Mouse (Mus musculus) embryonic facial prominence, embryonic 15.5 days (tissue): ENCODE measurements at regions not wholly inside any gene's neighbourhood (a gene's known extent, or its start where the extent isn't known, plus 50 kb on each side); places are given as distances from the start of the nearest gene placed in this dataset.
"Not testable (repeated sequence)": the region's sequence is repeated elsewhere in the genome, so short reads cannot be mapped to it uniquely, and the experiment has no call there.

ENCODE experiments used
- ATAC-seq: fragments of 200-750 bp; cut with Nextera tagmentation; 2 replicates; pipeline ENCODE4 v1.8.0; 2017; ENCODE audit warnings: low read depth, moderate TSS enrichment; ENCODE audit not compliant: insufficient number of reproducible peaks, low FRiP score, low TSS enrichment
- H3K27ac ChIP-seq: fragments of 300-500 bp; sonication (generic); replicated peaks from 2 replicates; pipeline ENCODE4 v1.5.1; 2015; ENCODE audit warnings: mild to moderate bottlenecking, inconsistent platforms
- H3K27me3 ChIP-seq: fragments of 300-500 bp; sonication (generic); 2 replicates; pipeline ENCODE4 v1.6.1; 2015; ENCODE audit warnings: inconsistent platforms
- H3K36me3 ChIP-seq: fragments of 300-500 bp; sonication (generic); 2 replicates; pipeline ENCODE4 v1.6.1; 2015; ENCODE audit warnings: mild to moderate bottlenecking, inconsistent platforms
- H3K4me1 ChIP-seq: fragments of 300-500 bp; sonication (generic); 2 replicates; pipeline ENCODE4 v1.6.1; 2015; ENCODE audit warnings: inconsistent platforms
- H3K4me2 ChIP-seq: fragments of 300-500 bp; sonication (generic); replicated peaks from 2 replicates; pipeline ENCODE4 v1.6.1; 2015; ENCODE audit warnings: mild to moderate bottlenecking, inconsistent platforms
- H3K4me3 ChIP-seq: fragments of 300-500 bp; sonication (generic); replicated peaks from 2 replicates; pipeline ENCODE4 v1.5.1; 2015; ENCODE audit warnings: mild to moderate bottlenecking, inconsistent platforms
- H3K9ac ChIP-seq: fragments of 300-500 bp; sonication (generic); 2 replicates; pipeline ENCODE4 v1.6.1; 2015; ENCODE audit warnings: inconsistent platforms
- H3K9me3 ChIP-seq: fragments of 300-500 bp; sonication (generic); replicated peaks from 2 replicates; pipeline ENCODE4 v1.6.1; 2016; ENCODE audit warnings: inconsistent platforms
- WGBS: fragments of 180-500 bp; shearing (Covaris S2); methylation state at CpG from one replicate; pipeline ENCODE4 v1.1.7; 2015; 5-methylcytosine and 5-hydroxymethylcytosine counted together

DNA sequence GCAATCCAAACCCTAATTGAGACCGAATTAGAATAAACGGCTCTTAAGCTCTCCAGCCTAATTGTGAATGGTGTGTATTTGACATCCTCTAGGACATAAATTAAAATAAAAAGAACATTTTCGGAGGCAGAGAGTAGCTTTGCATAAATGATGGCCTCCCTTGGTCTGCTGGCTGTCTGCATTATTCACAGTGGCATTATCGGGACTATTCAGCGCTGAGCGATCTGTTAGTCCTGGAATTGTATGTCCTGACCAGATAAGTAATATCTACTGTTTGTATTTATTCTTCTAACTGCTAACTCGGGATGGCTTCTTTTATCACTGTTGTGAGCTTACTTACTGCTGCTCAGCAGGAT is 299.6 kb downstream of the Chl1 start:
- Histone ChIP-seq H3K27ac (no peak overlapping the region), H3K9me3 (no peaks in the 10 kb centered on the region), H3K4me2 (0 out of 2 replicates have a peak overlapping the region, but pooled peaks have one; percentile 8), H3K27me3 (no peaks in the 10 kb centered on the region), H3K4me3 (no peak overlapping the region), H3K9ac (no peak overlapping the region), H3K36me3 (no peaks in the 10 kb centered on the region), H3K4me1 (0 out of 2 replicates have a peak, but pooled peaks cover 6% of the 10 kb centered on the region)
- WGBS: 18% methylated on average over 7 of the region's 7 CpGs
- ATAC-seq: no peak

GRCm38 (mm10) chr6:103810342-103811001 is 300.1 kb downstream of the Chl1 start:
- H3K4me3 ChIP-seq: no peak overlapping the region
- 3% methylated on average over 13 of the region's 13 CpGs for WGBS
- H3K9ac ChIP-seq: no peak overlapping the region
- H3K4me1 ChIP-seq: 0 out of 2 replicates have a peak, but pooled peaks cover 6% of the 10 kb centered on the region
- H3K27me3 ChIP-seq: no peaks in the 10 kb centered on the region
- H3K36me3 ChIP-seq: no peaks in the 10 kb centered on the region
- H3K9me3 ChIP-seq: no peaks in the 10 kb centered on the region
- H3K27ac ChIP-seq: no peak overlapping the region
- 0 out of 2 replicates have a peak overlapping the region, but pooled peaks have one; percentile 8 for H3K4me2 ChIP-seq
- ATAC-seq: no peak

DNA sequence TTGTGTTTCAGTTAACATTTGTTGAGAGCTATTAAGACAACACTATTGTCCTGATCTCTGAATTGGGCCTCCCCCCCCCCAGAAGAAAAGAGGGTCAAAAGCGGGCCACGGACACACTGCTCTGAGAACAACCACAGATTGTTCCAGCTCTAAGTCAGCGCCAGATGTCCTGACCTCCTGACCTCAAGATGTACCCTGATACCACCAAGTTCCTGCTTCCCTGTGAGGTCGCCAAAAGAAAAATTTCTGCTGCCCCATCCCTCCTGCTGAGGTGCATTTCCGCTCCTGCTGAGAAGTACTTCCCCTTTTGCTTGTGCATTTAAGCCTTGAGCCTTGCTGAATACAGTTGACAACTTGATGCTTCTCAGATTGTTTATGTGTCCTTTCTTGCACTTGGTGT is 306.0 kb downstream of the Chl1 start:
- not testable (repeated sequence) for H3K36me3 ChIP-seq, H3K4me2 ChIP-seq, H3K9me3 ChIP-seq, H3K9ac ChIP-seq, H3K27ac ChIP-seq, ATAC-seq, H3K27me3 ChIP-seq, H3K4me3 ChIP-seq, H3K4me1 ChIP-seq
- WGBS: 55% methylated on average over 5 of the region's 5 CpGs

DNA sequence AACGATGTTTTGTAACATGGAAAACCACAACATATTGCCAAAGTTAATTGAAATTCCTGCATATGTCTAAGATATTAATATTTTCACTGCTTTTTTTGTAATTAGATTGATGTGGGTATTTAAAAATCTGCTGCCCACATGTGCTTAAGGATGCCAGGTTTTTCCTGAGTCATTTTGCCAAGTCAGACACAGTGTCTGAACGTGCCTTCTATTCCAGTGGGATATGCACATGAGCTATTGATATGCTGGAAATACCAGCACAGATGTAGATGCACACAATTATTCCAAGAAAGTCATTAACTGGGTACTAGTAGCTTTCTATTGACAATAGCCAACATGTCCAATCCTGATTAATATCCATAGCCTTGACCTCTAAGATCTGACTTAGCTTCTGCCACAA is 315.7 kb downstream of the Chl1 start:
- Histone ChIP-seq H3K4me1 (no peaks in the 10 kb centered on the region), H3K27ac (no peak overlapping the region), H3K27me3 (no peaks in the 10 kb centered on the region), H3K9ac (no peak overlapping the region), H3K4me2 (no peak overlapping the region), H3K9me3 (no peaks in the 10 kb centered on the region), H3K36me3 (no peaks in the 10 kb centered on the region), H3K4me3 (no peak overlapping the region)
- ATAC-seq: no peak
- 48% methylated on average over 2 of the region's 2 CpGs for WGBS

GRCm38 (mm10) chr6:103827623-103828022 is 317.2 kb downstream of the Chl1 start:
- WGBS: 88% methylated on average over 3 of the region's 3 CpGs
- no peak overlapping the region for H3K27ac ChIP-seq
- no peak overlapping the region for H3K4me2 ChIP-seq
- H3K9me3 ChIP-seq: no peaks in the 10 kb centered on the region
- no peak overlapping the region for H3K9ac ChIP-seq
- H3K36me3 ChIP-seq: no peaks in the 10 kb centered on the region
- ATAC-seq: no peak
- no peak overlapping the region for H3K4me3 ChIP-seq
- no peaks in the 10 kb centered on the region for H3K4me1 ChIP-seq
- H3K27me3 ChIP-seq: no peaks in the 10 kb centered on the region

DNA sequence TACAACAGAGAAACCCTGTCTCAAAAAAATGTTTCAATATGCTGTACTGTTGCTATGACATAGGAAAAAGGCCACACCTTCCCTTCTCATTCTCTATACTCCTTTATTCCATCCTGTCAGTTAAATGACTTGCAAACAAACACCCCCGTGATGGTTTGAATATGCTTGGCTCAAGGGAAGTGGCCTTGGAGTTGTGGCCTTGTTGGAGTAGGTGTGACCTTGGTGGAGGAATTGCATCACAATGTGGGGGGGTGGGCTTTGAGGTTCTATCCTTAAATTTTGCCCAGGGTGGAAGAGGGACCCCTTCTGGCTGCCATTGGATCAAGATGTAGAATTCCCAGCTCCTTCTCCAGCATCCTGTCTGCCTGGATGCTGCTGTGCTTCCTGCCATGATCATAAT is 318.5 kb downstream of the Chl1 start:
- Histone ChIP-seq H3K27ac (no peak overlapping the region), H3K9ac (no peak overlapping the region), H3K9me3 (no peaks in the 10 kb centered on the region), H3K27me3 (no peaks in the 10 kb centered on the region), H3K4me2 (no peak overlapping the region), H3K4me3 (no peak overlapping the region), H3K4me1 (no peaks in the 10 kb centered on the region), H3K36me3 (no peaks in the 10 kb centered on the region)
- ATAC-seq: no peak
- 97% methylated on average over 1 of the region's 1 CpGs for WGBS

DNA sequence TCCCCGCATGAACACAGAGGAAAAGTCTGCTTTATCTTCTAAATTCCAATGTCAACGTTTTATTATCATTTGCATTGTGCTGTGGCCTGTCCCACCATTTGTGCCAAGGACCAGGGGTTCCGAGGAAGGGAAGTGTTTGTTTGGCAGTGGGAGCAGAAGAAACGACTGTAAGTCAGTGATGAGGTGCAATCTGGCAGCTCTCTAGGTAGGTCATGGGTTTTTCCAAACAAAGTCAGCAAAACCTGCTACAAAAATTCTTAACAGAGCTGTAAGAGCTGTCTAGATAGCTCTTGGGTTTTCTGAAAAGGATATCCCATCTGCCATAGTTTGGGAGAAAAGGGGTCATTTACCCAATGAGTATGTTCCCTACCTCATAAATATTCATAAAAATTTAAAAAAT is 321.9 kb downstream of the Chl1 start:
- no peaks in the 10 kb centered on the region for H3K27me3 ChIP-seq
- H3K9me3 ChIP-seq: no peaks in the 10 kb centered on the region
- no peak overlapping the region for H3K9ac ChIP-seq
- H3K4me1 ChIP-seq: no peaks in the 10 kb centered on the region
- H3K27ac ChIP-seq: no peak overlapping the region
- no peak overlapping the region for H3K4me3 ChIP-seq
- 75% methylated on average over 4 of the region's 4 CpGs for WGBS
- no peaks in the 10 kb centered on the region for H3K36me3 ChIP-seq
- ATAC-seq: no peak
- H3K4me2 ChIP-seq: no peak overlapping the region

- Histone ChIP-seq H3K4me1 (no peaks in the 10 kb centered on the region), H3K4me2 (no peak overlapping the region), H3K9me3 (no peaks in the 10 kb centered on the region), H3K27ac (no peak overlapping the region), H3K9ac (no peak overlapping the region), H3K4me3 (no peak overlapping the region), H3K27me3 (no peaks in the 10 kb centered on the region), H3K36me3 (no peaks in the 10 kb centered on the region)
- WGBS: 77% methylated on average over 9 of the region's 9 CpGs
- no peak for ATAC-seq
Observed at GRCm38 (mm10) chr6:103832808-103833207, 322.4 kb downstream of the Chl1 start.

DNA sequence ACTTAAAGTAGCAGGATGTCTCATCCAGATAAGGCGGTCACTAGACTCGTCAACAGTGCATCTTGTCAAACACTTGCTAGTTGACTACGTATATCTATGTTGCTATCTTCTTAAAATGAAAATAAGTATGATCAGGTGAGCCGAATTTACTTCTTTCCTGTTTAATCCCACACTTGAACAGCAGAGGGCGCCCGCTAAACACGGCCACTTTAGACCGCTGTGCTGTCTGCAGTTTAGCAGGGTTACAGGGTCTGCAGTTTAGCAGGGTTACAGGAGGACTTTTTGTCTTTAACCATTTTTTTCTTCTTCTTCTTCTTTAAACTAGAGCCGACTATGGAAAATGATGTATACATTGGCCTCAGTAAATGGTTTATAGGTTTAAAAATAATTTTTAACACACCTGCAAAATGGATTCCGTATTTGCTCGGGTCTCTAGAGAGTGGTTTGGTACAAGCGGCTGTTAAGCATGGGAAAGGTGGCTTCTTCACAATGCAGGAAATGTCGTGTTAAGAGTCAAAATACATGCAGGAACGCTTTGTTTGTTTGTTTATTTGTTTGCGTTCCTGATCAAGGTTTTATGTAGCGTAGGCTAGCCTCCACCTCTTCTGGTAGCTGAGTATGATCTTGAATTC is 323.2 kb downstream of the Chl1 start:
- Histone ChIP-seq H3K4me1 (no peaks in the 10 kb centered on the region), H3K27ac (no peak overlapping the region), H3K9ac (no peak overlapping the region), H3K36me3 (no peaks in the 10 kb centered on the region), H3K4me2 (no peak overlapping the region), H3K27me3 (no peaks in the 10 kb centered on the region), H3K4me3 (no peak overlapping the region), H3K9me3 (no peaks in the 10 kb centered on the region)
- WGBS: 43% methylated on average over 16 of the region's 16 CpGs
- ATAC-seq: no peak

GRCm38 (mm10) chr6:103834726-103835229 is 324.4 kb downstream of the Chl1 start:
- Histone ChIP-seq H3K4me3 (no peak overlapping the region), H3K9ac (no peak overlapping the region), H3K4me2 (no peak overlapping the region), H3K9me3 (no peaks in the 10 kb centered on the region), H3K4me1 (no peaks in the 10 kb centered on the region), H3K27ac (no peak overlapping the region), H3K27me3 (no peaks in the 10 kb centered on the region), H3K36me3 (no peaks in the 10 kb centered on the region)
- WGBS: 84% methylated on average over 8 of the region's 8 CpGs
- ATAC-seq: no peak

- Histone ChIP-seq H3K36me3 (no peaks in the 10 kb centered on the region), H3K9me3 (no peaks in the 10 kb centered on the region), H3K9ac (no peak overlapping the region), H3K4me1 (no peaks in the 10 kb centered on the region), H3K4me3 (no peak overlapping the region), H3K27me3 (no peaks in the 10 kb centered on the region), H3K4me2 (no peak overlapping the region), H3K27ac (no peak overlapping the region)
- no peak for ATAC-seq
Observed at GRCm38 (mm10) chr6:103859787-103860186, 349.4 kb downstream of the Chl1 start.

- Histone ChIP-seq H3K9me3 (no peaks in the 10 kb centered on the region), H3K4me3 (no peak overlapping the region), H3K27ac (no peak overlapping the region), H3K9ac (no peak overlapping the region), H3K4me1 (no peaks in the 10 kb centered on the region), H3K27me3 (no peaks in the 10 kb centered on the region), H3K4me2 (no peak overlapping the region), H3K36me3 (no peaks in the 10 kb centered on the region)
- WGBS: 81% methylated on average over 3 of the region's 3 CpGs
- ATAC-seq: no peak
Observed at GRCm38 (mm10) chr6:103893455-103893854, 383.1 kb downstream of the Chl1 start.
